In genomic region chr10:81195300-81195699, GRCm38 (mm10) we compare ENCODE assay signal across 18 mouse cellular contexts. TPM values are rescaled to one million over a fixed set of nuclear protein-coding genes. Genes with fewer than 3 reads are reported as not detected.
DNase-seq lines count a peak whose midpoint lies in the region; ATAC-seq and TF ChIP-seq lines count a peak whose summit lies in the region.
"Had no signal": no experiment of that assay in that cellular context is flagged by ENCODE, and none has a peak within 500 bp of the region (broad histone marks: within the 10 kb centered on the region; RNA-seq: fewer than 3 reads in every experiment).

No protein-coding gene starts in this region.

- H3K79me2 ChIP-seq in heart, adult 2 months (replicated peaks; ENCODE audit: control insufficient read depth, insufficient read depth, low read length), result no peaks in the 10 kb centered on the region

- H3K9me3 ChIP-seq in embryonic facial prominence, embryonic 15.5 days (replicated peaks), result no peaks in the 10 kb centered on the region
- H3K9me3 ChIP-seq in heart, embryonic 15.5 days (replicated peaks), result no peaks in the 10 kb centered on the region

- no peak for TF ChIP-seq CTCF in heart, adult 2 months (IDR thresholded peaks at IDR 0.05)

- intact Hi-C loops in heart, adult 2 months (cut with DNase I), result no loop called here
- intact Hi-C loops in heart, postnatal 36 days (cut with DNase I), result loop anchor here (10.0 kb wide), 1 partner anchor 250 kb away; no protein-coding TSS in a partner anchor

- TF ChIP-seq EP300 in heart, adult 2 months (IDR thresholded peaks at IDR 0.05; ENCODE audit: insufficient read depth, low read depth, low read length), result no peak

- ATAC-seq in embryonic facial prominence, embryonic 15.5 days (ENCODE audit: insufficient number of reproducible peaks, low FRiP score, low TSS enrichment, low read depth), result no peak
- no peak for ATAC-seq in heart, embryonic 15.5 days (replicated peaks; ENCODE audit: insufficient number of reproducible peaks, insufficient read depth, low FRiP score, low read depth)
- ATAC-seq: forebrain, embryonic 16.5 days had no signal

- peak overlapping the region; percentile 55 for H3K4me3 ChIP-seq in heart, adult 2 months
- 0 out of 2 replicates have a peak overlapping the region, but pooled peaks have one; percentile 11 for H3K4me3 ChIP-seq in embryonic facial prominence, embryonic 15.5 days (replicated peaks)
- peak overlapping the region; percentile 52 for H3K4me3 ChIP-seq in heart, embryonic 15.5 days
- H3K4me3 ChIP-seq: layer of hippocampus, adult 2 months had no signal

- H3K9ac ChIP-seq in heart, adult 2 months (ENCODE audit: low read depth, low read length), result peak overlapping the region; percentile 82
- no peak overlapping the region for H3K9ac ChIP-seq in embryonic facial prominence, embryonic 15.5 days
- H3K9ac ChIP-seq in heart, embryonic 15.5 days, result peak overlapping the region; percentile 80

- H3K4me2 ChIP-seq in embryonic facial prominence, embryonic 15.5 days (replicated peaks), result no peak overlapping the region
- H3K4me2 ChIP-seq in heart, embryonic 15.5 days, result peak overlapping the region; percentile 67
- H3K4me2 ChIP-seq: midbrain, embryonic 11.5 days had no signal

- 36% methylated on average over 4 of the region's 4 CpGs for WGBS in heart, adult 2 months
- WGBS in embryonic facial prominence, embryonic 15.5 days, result 53% methylated on average over 4 of the region's 4 CpGs
- 34% methylated on average over 4 of the region's 4 CpGs for WGBS in heart, embryonic 15.5 days

- peaks cover 5% of the 10 kb centered on the region for H3K4me1 ChIP-seq in heart, adult 2 months (ENCODE audit: control insufficient read depth, insufficient read depth, low read length)
- H3K4me1 ChIP-seq in embryonic facial prominence, embryonic 15.5 days, result peaks cover 34% of the 10 kb centered on the region
- peaks cover 62% of the 10 kb centered on the region for H3K4me1 ChIP-seq in heart, embryonic 15.5 days (replicated peaks)

- peak; percentile 53; the same call in 1 of the 2 replicates for TF ChIP-seq POLR2A in heart, adult 2 months (IDR thresholded peaks at IDR 0.05; ENCODE audit: insufficient read depth, low read depth, low read length)

- peak; percentile 39 to 41 for DNase-seq in heart, adult 2 months
- DNase-seq in heart, postnatal 36 days, result no peak
- DNase-seq in skeletal muscle tissue, adult 2 months (ENCODE audit: low read depth, low spot score), result peak; percentile 96
- no peak for DNase-seq in left cerebral cortex, adult 11 months (ENCODE audit: low spot score)
- no peak for DNase-seq in cerebellum, adult 8-10 months
- DNase-seq: adrenal gland, postnatal 14 days; kidney, adult 2 months; thymus, postnatal 4 days had no signal

- H3K36me3 ChIP-seq in heart, adult 2 months (ENCODE audit: control insufficient read depth, insufficient read depth, low read length), result no peaks in the 10 kb centered on the region
- peaks cover 8% of the 10 kb centered on the region for H3K36me3 ChIP-seq in embryonic facial prominence, embryonic 15.5 days
- H3K36me3 ChIP-seq in heart, embryonic 15.5 days, result peaks cover 6% of the 10 kb centered on the region

- no peaks in the 10 kb centered on the region; the same call in 1 of the 2 replicates for H3K27me3 ChIP-seq in heart, adult 2 months (ENCODE audit: control insufficient read depth, insufficient read depth, low read length)
- H3K27me3 ChIP-seq in embryonic facial prominence, embryonic 15.5 days, result peaks cover 46% of the 10 kb centered on the region
- H3K27me3 ChIP-seq in heart, embryonic 15.5 days, result no peaks in the 10 kb centered on the region

- peak overlapping the region; percentile 96 for H3K27ac ChIP-seq in heart, adult 2 months
- H3K27ac ChIP-seq in embryonic facial prominence, embryonic 15.5 days (replicated peaks), result no peak overlapping the region
- peak overlapping the region; percentile 98 for H3K27ac ChIP-seq in heart, embryonic 15.5 days

RNA-seq across cellular contexts. Expression of gene Nmrk2, which starts 6.6 kb away (rescaled TPM):
- total RNA-seq in heart, adult 2 months (2021), result 1 to 10 TPM; 8.7 to 8.8 TPM
- 4.7 and 6.3 TPM in 2 replicates for polyA plus RNA-seq in heart, adult 2 months (2012; rRNA removed)
- 1 to 10 TPM; 7.8 to 7.9 TPM for total RNA-seq in heart, postnatal 36 days (2021)
- polyA plus RNA-seq in embryonic facial prominence, embryonic 15.5 days (2015; fragmentation: Nextera tagmentation; extraction: Ambion mirVana), result 0.36 and 0.54 TPM in 2 replicates
- polyA plus RNA-seq in heart, embryonic 15.5 days (2015; fragmentation: Nextera tagmentation; extraction: Ambion mirVana), result 7.3 and 9.1 TPM in 2 replicates
- total RNA-seq: adrenal gland, postnatal 14 days; hematopoietic stem cell, adult 5-6 weeks had no signal
- polyA plus RNA-seq: embryonic facial prominence, embryonic 11.5 days; midbrain, embryonic 11.5 days had no signal

RNA-seq across cellular contexts. Expression of gene 4930442H23Rik, which starts 11.7 kb away (rescaled TPM):
- total RNA-seq in heart, adult 2 months (2021), result not detected
- polyA plus RNA-seq in heart, adult 2 months (2012; rRNA removed), result not detected in 2 replicates
- total RNA-seq in heart, postnatal 36 days (2021), result not detected
- 0.13 and 0.21 TPM in 2 replicates for polyA plus RNA-seq in embryonic facial prominence, embryonic 15.5 days (2015; fragmentation: Nextera tagmentation; extraction: Ambion mirVana)
- polyA plus RNA-seq in heart, embryonic 15.5 days (2015; fragmentation: Nextera tagmentation; extraction: Ambion mirVana), result not detected in 2 replicates
- total RNA-seq: adrenal gland, postnatal 14 days; hematopoietic stem cell, adult 5-6 weeks; layer of hippocampus, adult 2 months; left cerebral cortex, postnatal 36 days had no signal
- polyA plus RNA-seq: embryonic facial prominence, embryonic 11.5 days; forebrain, embryonic 16.5 days; kidney, adult 2 months; liver, embryonic 16.5 days; midbrain, embryonic 11.5 days; neural tube, embryonic 11.5 days had no signal

RNA-seq across cellular contexts. Expression of gene Dapk3, which starts 12.5 kb away (rescaled TPM):
- total RNA-seq in heart, adult 2 months (2021), result 10 to 100 TPM; 27.8 to 29.0 TPM
- 30.6 and 35.5 TPM in 2 replicates for polyA plus RNA-seq in heart, adult 2 months (2012; rRNA removed)
- total RNA-seq in heart, postnatal 36 days (2021), result 10 to 100 TPM; 31.0 to 31.3 TPM
- polyA plus RNA-seq in embryonic facial prominence, embryonic 15.5 days (2015; fragmentation: Nextera tagmentation; extraction: Ambion mirVana), result 65.4 and 67.7 TPM in 2 replicates
- polyA plus RNA-seq in heart, embryonic 15.5 days (2015; fragmentation: Nextera tagmentation; extraction: Ambion mirVana), result 38.4 and 43.1 TPM in 2 replicates

RNA-seq across cellular contexts. Expression of gene Eef2, which starts 18.9 kb away (rescaled TPM):
- total RNA-seq in heart, adult 2 months (2021), result 1,000 to 10,000 TPM; 1,027 to 1,244 TPM
- 887 and 1,187 TPM in 2 replicates for polyA plus RNA-seq in heart, adult 2 months (2012; rRNA removed)
- 1,000 to 10,000 TPM; 1,005 to 1,085 TPM for total RNA-seq in heart, postnatal 36 days (2021)
- polyA plus RNA-seq in embryonic facial prominence, embryonic 15.5 days (2015; fragmentation: Nextera tagmentation; extraction: Ambion mirVana), result 654 and 688 TPM in 2 replicates
- polyA plus RNA-seq in heart, embryonic 15.5 days (2015; fragmentation: Nextera tagmentation; extraction: Ambion mirVana), result 350 and 441 TPM in 2 replicates

RNA-seq across cellular contexts. Expression of gene Pias4, which starts 27.6 kb away (rescaled TPM):
- total RNA-seq in heart, adult 2 months (2021), result 10 to 100 TPM; 14.1 to 16.5 TPM
- 22.3 and 23.3 TPM in 2 replicates for polyA plus RNA-seq in heart, adult 2 months (2012; rRNA removed)
- total RNA-seq in heart, postnatal 36 days (2021), result 10 to 100 TPM; 14.0 to 17.1 TPM
- polyA plus RNA-seq in embryonic facial prominence, embryonic 15.5 days (2015; fragmentation: Nextera tagmentation; extraction: Ambion mirVana), result 52.0 and 52.7 TPM in 2 replicates
- 29.1 and 41.6 TPM in 2 replicates for polyA plus RNA-seq in heart, embryonic 15.5 days (2015; fragmentation: Nextera tagmentation; extraction: Ambion mirVana)

Comparison
In these comparisons a context has a peak if more than half of its experiments do, and no peak if none do; other contexts are left out.
1. DNase-seq: peak in heart, adult 2 months (2 of 2) and skeletal muscle tissue, adult 2 months (single experiment); none in heart, postnatal 36 days (0 of 2), left cerebral cortex, adult 11 months (single experiment) and cerebellum, adult 8-10 months (single experiment).
2. Peak in every context shown above with its lines, with median percentiles within 50 percentile points of each other: H3K4me3 ChIP-seq.